Mouse (Mus musculus) neural tube, embryonic 11.5 days (tissue): ENCODE results near the gene Cic. TPM values are rescaled to one million over a fixed set of nuclear protein-coding genes. Genes with fewer than 3 reads are reported as not detected.

Experiments
- ATAC-seq: fragments of 200-750 bp; cut with Nextera tagmentation; 2 replicates; pipeline ENCODE4 v1.8.0; 2017; ENCODE audit warnings: moderate number of reproducible peaks, mild to moderate bottlenecking, moderate TSS enrichment, moderate library complexity; ENCODE audit not compliant: insufficient read depth, low FRiP score, low TSS enrichment
- DNase-seq: peaks from one replicate; pipeline ENCODE4 v3.0.0-alpha.2; 2015; ENCODE audit warnings: low spot score
- H3K27ac ChIP-seq: fragments of 300-500 bp; sonication (generic); 2 replicates; pipeline ENCODE4 v1.5.1; 2014; ENCODE audit warnings: low read depth, mild to moderate bottlenecking, low read length
- H3K27me3 ChIP-seq: fragments of 300-500 bp; sonication (generic); 2 replicates; pipeline ENCODE4 v1.6.1; 2014; ENCODE audit warnings: mild to moderate bottlenecking, low read length, mixed read lengths; ENCODE audit not compliant: control insufficient read depth, insufficient read depth
- H3K36me3 ChIP-seq: fragments of 300-500 bp; sonication (generic); 2 replicates; pipeline ENCODE4 v1.6.1; 2014; ENCODE audit warnings: mild to moderate bottlenecking, low read length, moderate library complexity, mixed read lengths; ENCODE audit not compliant: control insufficient read depth, insufficient read depth
- H3K4me1 ChIP-seq: fragments of 300-500 bp; sonication (generic); 2 replicates; pipeline ENCODE4 v1.6.1; 2014; ENCODE audit warnings: low read length, mixed read lengths; ENCODE audit not compliant: control insufficient read depth, insufficient read depth
- H3K4me2 ChIP-seq: fragments of 300-500 bp; sonication (generic); 2 replicates; pipeline ENCODE4 v1.6.1; 2014; ENCODE audit warnings: low read depth, mild to moderate bottlenecking, moderate library complexity
- H3K4me3 ChIP-seq: fragments of 300-500 bp; sonication (generic); 2 replicates; pipeline ENCODE4 v1.5.1; 2014; ENCODE audit warnings: low read depth, low read length
- H3K9ac ChIP-seq: fragments of 300-500 bp; sonication (generic); 2 replicates; pipeline ENCODE4 v1.6.1; 2014; ENCODE audit warnings: mild to moderate bottlenecking, low read length
- H3K9me3 ChIP-seq: fragments of 300-500 bp; sonication (generic); 2 replicates; pipeline ENCODE4 v1.6.1; 2016; ENCODE audit warnings: low read length; ENCODE audit not compliant: control insufficient read depth
- WGBS: fragments of 180-500 bp; shearing (Covaris S2); extraction: QIAGEN DNeasy Blood & Tissue Kit; methylation state at CpG from one replicate; pipeline ENCODE4 v1.1.7; 2014; 5-methylcytosine and 5-hydroxymethylcytosine counted together
- polyA plus RNA-seq: library from polyadenylated mRNA; unstranded; fragments of >200 nt; fragmentation: Nextera tagmentation; extraction: Ambion mirVana; gene quantifications from 2 replicates; pipeline ENCODE4 v1.2.1, GENCODE M21; 2014

The Cic gene
- polyA plus RNA-seq: 30.4 and 38.2 TPM in 2 replicates

- H3K9me3 ChIP-seq: no peaks in the 10 kb centered on the region
- under 1% methylated on average over 29 of the region's 29 CpGs for WGBS
- ATAC-seq: peak; percentile 86
- H3K27ac ChIP-seq: peak within 1 kb of the TSS; percentile 58
- H3K9ac ChIP-seq: peak within 1 kb of the TSS; percentile 60
- peak within 1 kb of the TSS; percentile 66 for H3K4me2 ChIP-seq
- no peaks in the 10 kb centered on the region for H3K27me3 ChIP-seq
- DNase-seq: peak; percentile 98
- H3K36me3 ChIP-seq: no peaks in the 10 kb centered on the region; the same call in 1 of the 2 replicates
- peak within 1 kb of the TSS; percentile 65 for H3K4me3 ChIP-seq
- H3K4me1 ChIP-seq: peaks cover 6% of the 10 kb centered on the region; the same call in 1 of the 2 replicates
Measured at GRCm38 (mm10) chr7:25267301-25267750, at the start of gene Cic. Gene Cic, plus strand, starts transcription at chr7:25267704.

- H3K4me3 ChIP-seq: peak overlapping the region; percentile 61
- H3K9me3 ChIP-seq: no peaks in the 10 kb centered on the region
- no peaks in the 10 kb centered on the region for H3K27me3 ChIP-seq
- H3K4me1 ChIP-seq: peaks cover 20% of the 10 kb centered on the region
- ATAC-seq: peak; percentile 4
- peak overlapping the region; percentile 78 for H3K27ac ChIP-seq
- DNase-seq: peak; percentile 81
- peak overlapping the region; percentile 98 for H3K4me2 ChIP-seq
- no peaks in the 10 kb centered on the region for H3K36me3 ChIP-seq
- H3K9ac ChIP-seq: peak overlapping the region; percentile 78
- under 1% methylated on average over 52 of the region's 53 CpGs for WGBS
Measured at GRCm38 (mm10) chr7:25218705-25219415, 48.6 kb upstream of the Cic start.

- ATAC-seq: no peak; the same call in 1 of the 2 replicates
- H3K36me3 ChIP-seq: peaks cover under 1% of the 10 kb centered on the region
- H3K9me3 ChIP-seq: no peaks in the 10 kb centered on the region
- under 1% methylated on average over 16 of the region's 16 CpGs for WGBS
- H3K27me3 ChIP-seq: no peaks in the 10 kb centered on the region
- peak overlapping the region; percentile 98 for H3K4me2 ChIP-seq
- peak overlapping the region; percentile 78 for H3K27ac ChIP-seq
- peaks cover 20% of the 10 kb centered on the region for H3K4me1 ChIP-seq
- H3K4me3 ChIP-seq: peak overlapping the region; percentile 61
- DNase-seq: no peak
- H3K9ac ChIP-seq: peak overlapping the region; percentile 78
Measured at GRCm38 (mm10) chr7:25219416-25219750, 48.1 kb upstream of the Cic start.

GRCm38 (mm10) chr7:25219756-25220456 is 47.6 kb upstream of the Cic start:
- 5% methylated on average over 31 of the region's 31 CpGs for WGBS
- H3K9ac ChIP-seq: peak overlapping the region; percentile 78
- H3K27ac ChIP-seq: peak overlapping the region; percentile 78
- H3K27me3 ChIP-seq: no peaks in the 10 kb centered on the region
- DNase-seq: peak; percentile 92
- H3K36me3 ChIP-seq: peaks cover 3% of the 10 kb centered on the region
- peak overlapping the region; percentile 61 for H3K4me3 ChIP-seq
- no peaks in the 10 kb centered on the region for H3K9me3 ChIP-seq
- ATAC-seq: peak; percentile 63
- H3K4me1 ChIP-seq: peaks cover 20% of the 10 kb centered on the region
- H3K4me2 ChIP-seq: peak overlapping the region; percentile 98

- H3K36me3 ChIP-seq: peaks cover 5% of the 10 kb centered on the region
- peak within 1 kb of the TSS; percentile 98 for H3K4me2 ChIP-seq
- 11% methylated on average over 20 of the region's 20 CpGs for WGBS
- DNase-seq (peak; percentile 19), ATAC-seq (no peak)
- peaks cover 20% of the 10 kb centered on the region for H3K4me1 ChIP-seq
- H3K27ac ChIP-seq: peak within 1 kb of the TSS; percentile 78
- H3K9me3 ChIP-seq: no peaks in the 10 kb centered on the region
- H3K4me3 ChIP-seq: peak within 1 kb of the TSS; percentile 61
- no peaks in the 10 kb centered on the region for H3K27me3 ChIP-seq
- peak within 1 kb of the TSS; percentile 78 for H3K9ac ChIP-seq
Measured at GRCm38 (mm10) chr7:25220457-25221101, 46.9 kb upstream of the Cic start, which contains the start of gene Dedd2. Gene Dedd2, minus strand, starts transcription at chr7:25220615.

GRCm38 (mm10) chr7:25221102-25221883 is 46.2 kb upstream of the Cic start, which contains the start of gene Zfp526:
Gene Zfp526, plus strand, starts transcription at chr7:25221425.
- peak; percentile 99 for DNase-seq
- ATAC-seq: peak; percentile 93
- Histone ChIP-seq H3K36me3 (peaks cover 8% of the 10 kb centered on the region), H3K4me3 (peak within 1 kb of the TSS; percentile 61), H3K27me3 (no peaks in the 10 kb centered on the region), H3K27ac (peak within 1 kb of the TSS; percentile 71), H3K9ac (peak within 1 kb of the TSS; percentile 59), H3K4me1 (peaks cover 20% of the 10 kb centered on the region), H3K4me2 (peak within 1 kb of the TSS; percentile 98), H3K9me3 (no peaks in the 10 kb centered on the region)
- under 1% methylated on average over 45 of the region's 45 CpGs for WGBS

- peak overlapping the region; percentile 98 for H3K4me2 ChIP-seq
- WGBS: 87% methylated on average over 10 of the region's 10 CpGs
- no peak overlapping the region for H3K27ac ChIP-seq
- no peaks in the 10 kb centered on the region for H3K27me3 ChIP-seq
- ATAC-seq (no peak), DNase-seq (no peak)
- H3K9me3 ChIP-seq: no peaks in the 10 kb centered on the region
- H3K9ac ChIP-seq: peak overlapping the region; percentile 59
- H3K4me1 ChIP-seq: peaks cover 20% of the 10 kb centered on the region
- peaks cover 10% of the 10 kb centered on the region for H3K36me3 ChIP-seq
- peak overlapping the region; percentile 61 for H3K4me3 ChIP-seq
Measured at GRCm38 (mm10) chr7:25222275-25222967, 45.1 kb upstream of the Cic start.
